Mouse (Mus musculus) lung, adult 18-20 months (tissue): ENCODE results near the gene P4hb.
"Not testable (repeated sequence)": the region's sequence is repeated elsewhere in the genome, so short reads cannot be mapped to it uniquely, and the experiment has no call there.

Experiments
- DNase-seq, 2 experiments: peaks; one replicate each; pipeline ENCODE4 v3.0.0; 2022; ENCODE audit warnings: mixed read lengths in 2 of 2

P4hb gene

DNA sequence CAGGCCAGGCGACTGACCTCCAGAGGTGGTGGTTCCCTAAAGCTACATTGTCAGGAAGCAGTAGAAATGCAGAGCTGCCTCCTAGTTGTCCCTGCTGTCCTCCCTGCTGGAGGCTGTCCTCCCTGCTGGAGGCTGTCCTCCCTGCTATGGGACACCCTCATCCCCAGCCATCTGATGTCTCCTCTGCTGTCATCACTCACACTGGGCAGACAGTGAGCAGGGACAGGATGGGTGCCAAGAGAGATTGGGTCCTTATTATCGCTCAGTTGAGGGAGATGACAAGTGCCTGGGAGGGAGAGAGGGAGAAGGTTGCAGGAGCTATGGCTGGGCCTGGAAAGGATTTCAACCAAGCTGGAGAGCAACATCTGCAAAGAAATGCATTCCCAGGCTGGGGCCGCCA lies 37.9 kb downstream of the P4hb start:
- no peak for DNase-seq

DNA sequence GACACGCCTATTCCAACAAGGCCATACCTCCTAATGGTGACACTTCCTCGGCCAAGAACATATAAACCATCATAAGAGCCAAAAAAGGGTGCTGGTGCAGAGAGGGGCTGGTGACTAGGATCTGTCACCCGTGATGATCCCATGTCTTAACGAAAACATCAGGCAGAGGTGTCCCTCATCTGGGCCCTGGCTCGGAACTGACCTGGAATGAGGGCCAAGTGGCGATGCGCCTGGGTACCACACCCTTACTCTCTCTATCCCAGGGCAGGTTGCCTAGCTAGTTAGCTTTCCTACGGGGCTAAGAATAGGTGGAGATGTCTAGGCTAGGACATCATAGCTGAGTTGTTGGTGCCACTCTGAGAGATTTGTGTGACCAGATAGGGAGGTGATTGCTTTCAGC lies 39.0 kb downstream of the P4hb start:
- no peak for DNase-seq

DNA sequence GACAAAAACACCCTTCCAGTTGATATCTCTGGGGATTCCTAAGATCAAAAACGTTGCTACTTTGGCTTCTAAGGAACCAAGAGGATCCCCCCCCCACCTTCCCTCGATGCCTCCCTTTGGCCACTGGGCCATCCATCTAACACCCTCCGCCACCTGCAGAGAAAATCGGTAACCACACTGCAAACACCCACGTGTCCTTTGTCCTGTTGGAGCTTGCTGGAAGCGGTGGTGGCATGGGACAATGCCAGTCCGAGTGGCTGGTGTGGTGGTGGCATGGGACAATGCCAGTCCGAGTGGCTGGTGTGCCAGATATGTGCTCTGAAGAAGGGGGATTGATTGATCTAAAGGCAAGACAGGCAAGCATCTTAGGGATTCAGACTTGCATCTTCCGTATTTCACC lies 41.4 kb downstream of the P4hb start:
- DNase-seq = no peak

DNA sequence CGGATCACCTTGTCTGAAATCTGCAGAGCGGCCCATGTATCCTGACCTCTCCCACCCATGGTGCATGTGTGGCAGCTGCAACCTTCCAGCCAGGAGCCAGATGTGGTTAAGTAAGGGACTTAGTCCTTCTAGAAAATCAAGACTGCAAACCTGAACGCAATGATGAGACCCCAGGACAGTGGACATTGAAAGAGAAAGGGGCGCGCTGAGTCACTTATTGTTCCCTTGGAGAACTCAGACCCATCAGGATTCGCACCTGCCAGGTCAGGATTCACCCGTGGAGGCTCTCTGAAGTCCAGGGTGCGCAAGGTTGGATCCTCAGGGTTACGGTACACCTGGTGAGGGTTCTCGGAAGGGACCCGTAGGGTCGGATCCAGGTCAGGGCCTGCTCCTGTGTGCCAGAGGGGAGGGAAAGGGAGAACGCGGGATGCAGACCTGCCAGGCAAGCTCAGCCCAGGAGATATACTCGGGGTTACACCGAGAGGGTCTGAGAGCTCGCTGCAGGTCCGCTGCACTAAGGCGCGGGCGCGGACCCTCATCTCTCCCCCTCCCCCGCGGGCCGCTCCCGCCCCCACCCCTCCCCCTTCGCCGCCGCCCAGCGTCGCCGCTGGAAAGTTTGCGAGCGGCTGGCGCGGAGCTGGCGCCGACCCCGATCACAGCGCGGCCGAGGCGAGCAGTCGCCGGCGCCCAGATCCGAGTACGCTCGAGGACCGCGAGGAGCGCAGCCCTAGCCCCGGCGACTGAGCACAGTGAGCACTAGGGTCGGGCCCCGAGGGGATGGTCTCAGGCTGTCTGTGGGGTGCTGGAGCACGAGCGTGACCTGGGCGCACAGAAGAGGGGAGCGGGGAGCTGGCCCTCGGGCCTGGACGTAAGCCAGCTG lies 42.7 kb downstream of the P4hb start, which contains the start of gene Gcgr:
Gene Gcgr (plus strand): TSS at position 615 of the 880 bp plus-strand sequence.
- no peak for DNase-seq

- DNase-seq = no peak
These were observed 44.1 kb downstream of the P4hb start for GRCm38 (mm10) chr11:120528903-120529302.

GRCm38 (mm10) chr11:120527690-120528354 lies 45.2 kb downstream of the P4hb start:
- no peak for DNase-seq

DNA sequence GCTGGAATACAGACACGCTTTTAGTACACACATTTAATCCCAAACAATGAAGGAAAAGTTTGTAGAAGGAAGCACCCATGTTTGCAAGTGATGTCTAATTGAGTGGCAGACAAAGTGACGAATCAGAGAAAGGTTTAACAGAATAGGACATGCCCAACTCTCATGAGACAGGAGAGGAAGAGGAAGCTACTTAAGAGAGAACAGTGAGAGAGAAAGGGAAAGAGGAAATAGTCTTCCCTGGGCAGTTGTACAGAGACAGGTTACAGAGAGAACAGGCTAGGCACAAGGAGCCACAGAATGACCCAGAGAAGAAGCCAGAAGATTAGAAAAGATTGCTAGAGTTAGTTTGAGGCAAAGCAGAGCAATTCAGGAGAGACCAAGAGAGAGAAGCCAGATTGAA lies 47.1 kb downstream of the P4hb start:
- DNase-seq = no peak

- no peak for DNase-seq
These were observed 50.5 kb downstream of the P4hb start for GRCm38 (mm10) chr11:120522581-120522980.

GRCm38 (mm10) chr11:120520967-120521540 lies 52.0 kb downstream of the P4hb start:
- DNase-seq = no peak

DNA sequence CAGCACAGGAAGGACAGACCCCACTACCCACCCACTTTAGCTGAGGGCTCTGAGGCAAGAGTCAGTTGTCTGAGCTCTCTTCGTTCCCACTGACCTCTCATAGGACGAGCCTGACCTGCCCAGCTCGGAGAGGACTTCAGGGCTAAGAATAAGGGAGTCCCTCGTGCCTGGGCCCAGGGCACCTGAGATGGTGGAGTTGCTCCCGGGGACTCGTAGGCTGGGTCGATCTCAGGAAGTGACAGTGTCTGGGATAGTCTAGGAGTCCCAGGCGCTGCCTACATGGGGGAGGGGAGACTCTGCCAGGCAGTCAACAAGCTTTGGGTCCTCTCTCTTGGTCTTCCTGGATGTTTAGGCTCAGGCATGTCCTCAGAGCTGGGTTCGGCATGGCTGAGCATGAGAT lies 52.6 kb downstream of the P4hb start:
- no peak for DNase-seq

DNA sequence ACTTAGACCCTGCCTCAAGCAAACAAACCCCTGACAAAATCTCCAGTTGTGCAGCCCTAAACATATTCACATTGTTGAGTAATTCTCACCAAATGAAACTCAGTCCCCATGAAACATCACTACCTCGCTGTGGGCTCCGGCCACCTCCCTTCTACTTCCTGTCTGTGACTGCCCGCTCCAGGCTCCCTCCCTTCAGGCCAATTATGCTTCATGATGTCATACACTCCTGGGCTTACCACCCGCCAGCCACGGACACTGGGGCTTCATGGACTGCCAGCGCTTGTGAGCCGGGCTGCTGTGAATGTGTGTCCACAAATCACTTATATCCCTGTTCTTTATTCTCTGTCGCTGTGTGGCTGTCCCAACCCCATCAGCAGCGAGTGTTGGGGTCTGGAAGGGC lies 53.3 kb downstream of the P4hb start:
- DNase-seq = peak; percentile 64 to 76

DNA sequence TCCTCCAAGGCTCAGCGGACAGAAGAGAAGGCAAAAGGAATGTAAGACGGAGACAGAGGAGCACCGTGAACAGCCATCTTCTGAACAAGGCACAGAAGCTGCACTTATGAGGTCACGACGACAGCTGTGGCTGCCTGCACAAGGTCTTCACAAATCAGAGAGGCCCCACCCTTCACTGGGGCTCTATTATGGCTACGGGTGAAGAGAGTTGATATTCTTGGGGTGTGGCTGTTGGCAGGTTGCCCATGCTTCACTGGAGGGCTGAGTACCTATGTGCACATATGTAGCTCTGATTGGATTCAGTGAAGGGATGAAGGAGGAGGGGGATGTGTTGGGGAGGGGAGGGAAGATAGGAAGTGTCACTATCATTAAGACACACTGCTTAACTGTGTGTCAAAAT lies 54.5 kb downstream of the P4hb start:
- DNase-seq = peak in 1 of 2 experiments; percentile 30

GRCm38 (mm10) chr11:120518027-120518426 lies 55.0 kb downstream of the P4hb start:
- peak; percentile 70 to 78 for DNase-seq

GRCm38 (mm10) chr11:120517147-120517546 lies 55.9 kb downstream of the P4hb start:
- no peak for DNase-seq

- DNase-seq = peak; percentile 89 to 93
These were observed 57.4 kb downstream of the P4hb start for GRCm38 (mm10) chr11:120515611-120516010.

DNA sequence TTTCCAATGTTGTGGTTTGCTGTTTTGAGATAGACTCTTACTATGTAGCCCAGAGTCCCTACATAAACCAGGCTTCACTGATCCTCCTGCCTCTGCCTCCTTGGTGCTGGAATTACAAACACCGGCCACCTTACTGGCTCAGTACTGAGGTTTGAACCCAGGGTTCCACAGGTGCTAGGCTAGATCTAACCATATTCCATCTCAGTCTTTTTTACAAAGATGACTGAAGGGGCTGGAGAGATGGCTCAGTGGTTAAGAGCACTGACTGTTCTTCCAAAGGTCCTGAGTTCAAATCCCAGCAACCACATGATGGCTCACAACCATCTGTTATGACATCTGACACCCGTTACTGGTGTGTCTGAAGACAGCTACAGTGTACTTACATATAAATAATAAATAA lies 58.8 kb downstream of the P4hb start:
- not testable (repeated sequence) for DNase-seq

DNA sequence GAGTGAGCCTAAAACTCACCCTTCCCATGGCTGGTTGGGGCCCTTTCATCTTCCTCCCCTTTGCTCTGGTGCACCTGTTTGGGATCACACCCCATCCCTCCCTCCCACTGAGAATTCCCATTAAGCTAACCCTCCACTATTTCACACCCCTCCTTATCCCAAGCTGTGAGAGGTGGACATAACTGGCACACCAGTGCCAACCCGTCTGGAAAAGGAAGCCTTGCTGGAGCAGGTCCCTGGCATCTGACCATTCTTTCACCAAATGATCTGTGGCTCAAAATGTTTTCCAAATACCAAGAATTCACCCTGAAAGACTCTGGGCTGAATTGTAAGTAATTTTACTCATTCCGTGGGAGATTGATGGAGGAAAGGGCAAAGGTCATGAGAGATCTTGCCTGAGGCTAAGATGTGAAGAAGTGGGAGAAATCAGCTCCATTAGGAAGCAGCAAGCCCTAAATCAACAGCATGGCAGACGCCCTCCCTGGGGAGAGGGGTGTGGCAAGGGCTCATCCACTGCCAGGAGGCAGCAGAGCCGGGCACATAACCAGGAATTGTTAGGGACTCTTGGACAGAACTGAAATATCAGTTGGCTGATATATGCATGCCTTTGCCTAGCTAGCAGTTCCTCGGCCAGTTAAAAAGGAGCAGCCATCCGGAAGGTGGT lies 60.1 kb downstream of the P4hb start:
- DNase-seq = no peak

DNA sequence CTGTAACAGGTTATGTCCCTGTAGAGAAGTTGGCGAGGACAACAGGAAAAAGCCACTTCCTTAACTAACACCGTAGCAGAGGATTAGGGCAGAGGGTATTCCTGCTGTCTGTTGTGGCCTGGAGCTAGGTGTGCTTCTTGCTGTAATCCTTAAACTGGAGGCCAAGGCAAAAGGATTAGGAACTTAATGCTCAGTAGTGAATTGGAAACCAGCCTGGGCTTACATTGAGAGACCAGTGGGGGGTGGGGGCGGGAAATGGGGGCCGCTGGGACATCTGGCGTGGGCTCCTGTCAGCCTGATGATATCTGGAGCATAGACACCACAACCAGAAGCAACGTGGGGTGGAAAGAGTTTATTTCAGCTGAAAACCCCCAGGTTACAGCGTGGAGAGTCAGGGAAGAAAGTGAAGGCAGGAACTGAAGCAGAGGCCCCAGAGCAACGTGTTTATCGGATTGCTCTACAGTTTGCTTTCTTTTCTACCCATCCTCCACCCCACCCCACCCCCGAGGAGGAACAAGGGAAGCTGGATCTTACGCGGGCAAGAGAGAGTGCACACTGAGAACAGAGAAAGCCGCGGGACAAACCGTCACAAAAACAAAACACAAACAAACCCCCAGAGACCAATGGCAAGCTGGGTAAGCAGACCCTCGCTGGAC lies 62.5 kb downstream of the P4hb start:
- no peak for DNase-seq
